Mouse (Mus musculus) liver, postnatal 0 days (tissue): ENCODE measurements around the gene Cnppd1.

Source experiments
- CTCF ChIP-seq: sonication (generic); IDR thresholded peaks from 2 replicates; pipeline ENCODE4 v1.5.1; 2016; ENCODE audit warnings: antibody characterized with exemption, low read depth
- EP300 ChIP-seq: IDR thresholded peaks from 2 replicates; pipeline ENCODE4 v1.6.1; 2016; ENCODE audit warnings: antibody characterized with exemption, low read depth, mild to moderate bottlenecking

DNA sequence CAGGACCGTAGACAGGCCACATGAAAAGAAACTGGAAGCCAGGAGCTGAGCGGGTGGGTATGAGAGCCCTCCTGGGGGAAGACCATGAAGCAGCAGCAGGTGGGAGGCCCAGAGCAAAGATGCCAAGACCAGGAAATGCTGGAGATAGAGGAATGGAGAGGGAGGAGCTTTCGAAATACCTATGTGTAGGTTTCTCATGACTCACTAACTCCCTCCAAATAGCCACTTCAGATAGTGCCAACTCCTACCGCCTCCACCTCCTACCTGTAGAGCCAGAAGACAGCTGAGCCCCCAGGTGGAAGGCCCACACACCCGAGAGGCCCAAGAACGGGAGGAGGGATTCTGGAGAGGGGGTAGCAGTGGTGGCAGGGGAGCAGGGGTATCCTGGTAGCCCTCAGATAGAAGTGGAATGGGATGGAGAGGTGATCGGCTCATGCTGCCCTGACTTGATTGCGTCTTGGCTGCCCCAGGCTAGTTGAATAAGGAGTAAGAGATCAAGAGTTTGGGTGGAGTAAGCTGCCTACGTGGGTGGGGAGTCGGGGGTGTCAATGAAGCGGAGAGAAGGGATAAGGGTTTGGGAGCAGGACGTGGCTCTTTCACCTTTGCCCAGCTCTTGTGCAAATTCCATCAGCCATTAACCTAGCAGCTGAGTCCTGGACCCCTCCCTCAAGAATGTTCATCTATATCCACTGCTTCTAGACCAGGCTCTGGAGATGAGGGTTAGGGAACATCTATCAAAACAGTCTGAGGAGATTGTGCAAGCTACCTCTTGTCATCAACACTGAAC lies 8.9 kb downstream of the Cnppd1 start, which contains the start of gene Slc23a3:
- TF ChIP-seq CTCF = no peak
- no peak for TF ChIP-seq EP300
